Mouse (Mus musculus) kidney, adult 2 months (tissue): Measurements from ENCODE around the gene Mogs.

ENCODE experiments used
- CTCF ChIP-seq: fragments of 200-500 bp; conservative IDR thresholded peaks from 2 replicates; pipeline ENCODE4 v1.5.1; 2011; ENCODE audit warnings: low read depth, mild to moderate bottlenecking, control low read depth, low read length, moderate library complexity, mixed read lengths; ENCODE audit not compliant: insufficient read depth, insufficient read length
- POLR2A ChIP-seq: fragments of 200-500 bp; IDR thresholded peaks from one replicate; pipeline ENCODE4 v1.6.1; 2011; ENCODE audit warnings: low read depth, low read length, control low read depth

- TF ChIP-seq CTCF (no peak), POLR2A (no peak)
Measured at GRCm38 (mm10) chr6:83142211-83142731, 27.0 kb downstream of the Mogs start.
